In the genomic region with DNA sequence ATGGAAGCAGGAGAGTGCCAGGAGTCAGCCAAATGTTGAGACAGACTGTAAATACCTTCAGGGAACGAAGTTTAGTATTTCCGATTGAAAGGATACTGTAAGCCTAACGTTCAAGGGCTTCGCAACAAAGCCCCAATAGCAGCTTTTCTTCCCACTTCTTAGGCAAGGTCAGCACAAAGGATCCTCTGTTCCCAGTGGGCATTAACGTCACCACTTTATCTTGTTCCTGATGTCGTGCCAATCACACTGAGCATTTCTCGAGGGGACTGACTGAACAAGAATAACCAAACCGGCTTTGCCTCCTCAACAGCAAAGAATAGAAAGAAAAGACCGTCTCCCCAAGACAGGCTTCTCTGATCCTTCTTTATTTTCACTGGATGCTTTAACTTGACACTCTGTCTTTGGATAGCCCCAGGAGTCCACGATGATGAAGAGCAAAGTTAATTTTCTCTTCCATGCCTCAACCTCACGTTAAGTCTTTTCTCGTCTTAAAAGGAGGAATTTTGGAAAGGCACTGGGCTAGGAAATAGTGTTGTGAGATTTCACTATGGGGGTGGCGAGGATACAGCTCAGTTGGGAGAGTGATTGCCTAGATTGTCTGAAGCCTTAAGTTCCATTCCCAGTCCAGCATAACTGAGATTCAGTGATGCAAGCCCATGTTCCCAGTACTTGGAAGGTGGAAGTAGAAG, we compare ENCODE assay signal across 10 mouse cellular contexts. TPM values are rescaled to one million over a fixed set of nuclear protein-coding genes. Genes with fewer than 3 reads are reported as not detected.
DNase-seq lines count a peak whose midpoint lies in the region; ATAC-seq and TF ChIP-seq lines count a peak whose summit lies in the region.
"Had no signal": no experiment of that assay in that cellular context is flagged by ENCODE, and none has a peak within 500 bp of the region (broad histone marks: within the 10 kb centered on the region; RNA-seq: fewer than 3 reads in every experiment).

No protein-coding gene starts in this region.

- peak; percentile 21; the same call in 1 of the 2 replicates for ATAC-seq in intestine, embryonic 15.5 days
- ATAC-seq in intestine, postnatal 0 days: no peak
- 0 out of 2 replicates have a peak, but pooled peaks have one; percentile 51 for ATAC-seq in embryonic facial prominence, embryonic 14.5 days (ENCODE audit: low read depth)
- no peak for ATAC-seq in midbrain, postnatal 0 days (ENCODE audit: low FRiP score)

- 0 out of 2 replicates have a peak, but pooled peaks cover 3% of the 10 kb centered on the region for H3K4me1 ChIP-seq in intestine, embryonic 15.5 days (replicated peaks)
- H3K4me1 ChIP-seq in intestine, postnatal 0 days (replicated peaks; ENCODE audit: control insufficient read depth, insufficient read depth, low read length): no peaks in the 10 kb centered on the region
- no peaks in the 10 kb centered on the region for H3K4me1 ChIP-seq in embryonic facial prominence, embryonic 14.5 days (ENCODE audit: control insufficient read depth, insufficient read depth, low read length)
- H3K4me1 ChIP-seq in hindbrain, embryonic 10.5 days (replicated peaks): peaks cover 20% of the 10 kb centered on the region
- 0 out of 2 replicates have a peak, but pooled peaks cover 4% of the 10 kb centered on the region for H3K4me1 ChIP-seq in midbrain, postnatal 0 days (ENCODE audit: insufficient read depth, low read length)

- DNase-seq in embryonic facial prominence, embryonic 14.5 days (ENCODE audit: low spot score): peak; percentile 70
- DNase-seq in hindbrain, embryonic 10.5 days (ENCODE audit: low spot score): peak; percentile 30
- peak; percentile 71 for DNase-seq in midbrain, postnatal 0 days (ENCODE audit: low spot score)
- DNase-seq in left cerebral cortex, postnatal 36 days (ENCODE audit: low spot score in 2 of 2): no peak
- no peak for DNase-seq in cerebellum, postnatal 10 days
- no peak for DNase-seq in adrenal gland, adult 8-10 months
- DNase-seq: cerebellum, adult 9-10 months; right cerebral cortex, postnatal 25 days had no signal

- no peak for TF ChIP-seq CTCF in intestine, postnatal 0 days (IDR thresholded peaks at IDR 0.05; ENCODE audit: low read depth)
- no peak for TF ChIP-seq CTCF in midbrain, postnatal 0 days (IDR thresholded peaks at IDR 0.05)

- no peaks in the 10 kb centered on the region for H3K27me3 ChIP-seq in intestine, embryonic 15.5 days (replicated peaks)
- H3K27me3 ChIP-seq in intestine, postnatal 0 days (replicated peaks; ENCODE audit: control insufficient read depth, insufficient read depth, low read length): no peaks in the 10 kb centered on the region
- H3K27me3 ChIP-seq in embryonic facial prominence, embryonic 14.5 days (replicated peaks; ENCODE audit: control insufficient read depth, insufficient read depth, low read length): no peaks in the 10 kb centered on the region
- H3K27me3 ChIP-seq in hindbrain, embryonic 10.5 days (ENCODE audit: insufficient read depth, poor library complexity, severe bottlenecking): peaks cover 9% of the 10 kb centered on the region; the same call in 1 of the 2 replicates
- 0 out of 2 replicates have a peak, but pooled peaks cover 3% of the 10 kb centered on the region for H3K27me3 ChIP-seq in midbrain, postnatal 0 days (ENCODE audit: insufficient read depth, low read length)

- no peaks in the 10 kb centered on the region for H3K36me3 ChIP-seq in intestine, embryonic 15.5 days
- no peaks in the 10 kb centered on the region for H3K36me3 ChIP-seq in intestine, postnatal 0 days (ENCODE audit: control insufficient read depth, insufficient read depth)
- no peaks in the 10 kb centered on the region for H3K36me3 ChIP-seq in embryonic facial prominence, embryonic 14.5 days (ENCODE audit: control insufficient read depth, insufficient read depth, low read length)
- no peaks in the 10 kb centered on the region for H3K36me3 ChIP-seq in hindbrain, embryonic 10.5 days
- H3K36me3 ChIP-seq in midbrain, postnatal 0 days (ENCODE audit: insufficient read depth, low read length): no peaks in the 10 kb centered on the region

- H3K9me3 ChIP-seq in intestine, embryonic 15.5 days: no peaks in the 10 kb centered on the region
- H3K9me3 ChIP-seq in intestine, postnatal 0 days (ENCODE audit: control insufficient read depth): no peaks in the 10 kb centered on the region
- no peaks in the 10 kb centered on the region for H3K9me3 ChIP-seq in embryonic facial prominence, embryonic 14.5 days (ENCODE audit: control insufficient read depth, low read length)
- H3K9me3 ChIP-seq in hindbrain, embryonic 10.5 days: no peaks in the 10 kb centered on the region
- no peaks in the 10 kb centered on the region for H3K9me3 ChIP-seq in midbrain, postnatal 0 days (ENCODE audit: low read length)

- no peak overlapping the region for H3K4me3 ChIP-seq in intestine, embryonic 15.5 days (replicated peaks)
- no peak overlapping the region for H3K4me3 ChIP-seq in intestine, postnatal 0 days (ENCODE audit: low read depth, low read length)
- no peak overlapping the region for H3K4me3 ChIP-seq in embryonic facial prominence, embryonic 14.5 days (ENCODE audit: low read depth, low read length)
- H3K4me3 ChIP-seq in hindbrain, embryonic 10.5 days: no peak overlapping the region
- H3K4me3 ChIP-seq in midbrain, postnatal 0 days (ENCODE audit: low read depth, low read length): no peak overlapping the region

- intact Hi-C loops in left cerebral cortex, postnatal 36 days (cut with DNase I): no loop called here

- H3K4me2 ChIP-seq in intestine, embryonic 15.5 days (replicated peaks): no peak overlapping the region
- H3K4me2 ChIP-seq in intestine, postnatal 0 days (replicated peaks; ENCODE audit: low read depth): no peak overlapping the region
- no peak overlapping the region for H3K4me2 ChIP-seq in embryonic facial prominence, embryonic 14.5 days (ENCODE audit: low read depth, low read length)
- H3K4me2 ChIP-seq in midbrain, postnatal 0 days (ENCODE audit: low read depth, low read length, poor library complexity, severe bottlenecking): no peak overlapping the region

- no peak overlapping the region for H3K9ac ChIP-seq in intestine, embryonic 15.5 days
- no peak overlapping the region for H3K9ac ChIP-seq in intestine, postnatal 0 days (ENCODE audit: low read depth, low read length)
- H3K9ac ChIP-seq in embryonic facial prominence, embryonic 14.5 days (ENCODE audit: low read depth, low read length): no peak overlapping the region
- H3K9ac ChIP-seq in midbrain, postnatal 0 days (replicated peaks; ENCODE audit: low read length, poor library complexity, severe bottlenecking): no peak overlapping the region

- no peak overlapping the region for H3K27ac ChIP-seq in intestine, embryonic 15.5 days
- no peak overlapping the region for H3K27ac ChIP-seq in intestine, postnatal 0 days (ENCODE audit: low read depth, low read length)
- H3K27ac ChIP-seq in embryonic facial prominence, embryonic 14.5 days (replicated peaks; ENCODE audit: low read depth, low read length): no peak overlapping the region
- H3K27ac ChIP-seq in hindbrain, embryonic 10.5 days: no peak overlapping the region; the same call in 1 of the 2 replicates
- no peak overlapping the region for H3K27ac ChIP-seq in midbrain, postnatal 0 days (ENCODE audit: low read depth, low read length)

- 66% methylated on average over 13 of the region's 13 CpGs for WGBS in intestine, embryonic 15.5 days
- 57% methylated on average over 13 of the region's 13 CpGs for WGBS in intestine, postnatal 0 days
- 30% methylated on average over 13 of the region's 13 CpGs for WGBS in embryonic facial prominence, embryonic 14.5 days
- WGBS in hindbrain, embryonic 10.5 days: 34% methylated on average over 13 of the region's 13 CpGs
- 13% methylated on average over 13 of the region's 13 CpGs for WGBS in midbrain, postnatal 0 days

RNA-seq across cellular contexts. Expression of a gene that starts 57.5 kb away (rescaled TPM):
- polyA plus RNA-seq in intestine, embryonic 15.5 days (2015; fragmentation: Nextera tagmentation; extraction: Ambion mirVana): 2.8 and 3.1 TPM in 2 replicates
- 1.3 TPM in 2 replicates for polyA plus RNA-seq in intestine, postnatal 0 days (2015; fragmentation: Nextera tagmentation; extraction: Ambion mirVana)
- polyA plus RNA-seq in embryonic facial prominence, embryonic 14.5 days (2014; fragmentation: Nextera tagmentation; extraction: Ambion mirVana): 6.7 and 7.1 TPM in 2 replicates
- 18.5 and 19.0 TPM in 2 replicates for polyA plus RNA-seq in hindbrain, embryonic 10.5 days (2016; fragmentation: Nextera tagmentation; extraction: Ambion mirVana)
- total RNA-seq in midbrain, postnatal 0 days (2014; rRNA removed): 19.3 and 28.5 TPM in 2 replicates
- polyA plus RNA-seq in midbrain, postnatal 0 days (2015; fragmentation: Nextera tagmentation; extraction: Ambion mirVana): 1.5 and 1.7 TPM in 2 replicates
- 1 to 10 TPM; 1.5 to 1.6 TPM for total RNA-seq in left cerebral cortex, postnatal 36 days (2021)
- 10 to 100 TPM; 14.8 to 66.9 (median 40.0) TPM for total RNA-seq in adrenal gland, adult 8-10 months (2022)

Comparison
In these comparisons a context has a peak if more than half of its experiments do, and no peak if none do; other contexts are left out.
1. ATAC-seq: peak in intestine, embryonic 15.5 days (single experiment) and embryonic facial prominence, embryonic 14.5 days (single experiment); none in intestine, postnatal 0 days (single experiment) and midbrain, postnatal 0 days (single experiment).
2. DNase-seq: peak in embryonic facial prominence, embryonic 14.5 days (single experiment), hindbrain, embryonic 10.5 days (single experiment) and midbrain, postnatal 0 days (single experiment); none in left cerebral cortex, postnatal 36 days (0 of 2), cerebellum, postnatal 10 days (0 of 2) and adrenal gland, adult 8-10 months (single experiment).